Mouse (Mus musculus) ES-Bruce4 (cell line): ENCODE data around the gene Mecom.

Experiments
- CTCF ChIP-seq: IDR thresholded peaks from one replicate; pipeline ENCODE4 v1.8.1; 2011; ENCODE audit warnings: low read depth, low read length
- POLR2A ChIP-seq: IDR thresholded peaks from one replicate; pipeline ENCODE4 v1.8.1; 2011; ENCODE audit warnings: low read length; ENCODE audit not compliant: insufficient read depth

DNA sequence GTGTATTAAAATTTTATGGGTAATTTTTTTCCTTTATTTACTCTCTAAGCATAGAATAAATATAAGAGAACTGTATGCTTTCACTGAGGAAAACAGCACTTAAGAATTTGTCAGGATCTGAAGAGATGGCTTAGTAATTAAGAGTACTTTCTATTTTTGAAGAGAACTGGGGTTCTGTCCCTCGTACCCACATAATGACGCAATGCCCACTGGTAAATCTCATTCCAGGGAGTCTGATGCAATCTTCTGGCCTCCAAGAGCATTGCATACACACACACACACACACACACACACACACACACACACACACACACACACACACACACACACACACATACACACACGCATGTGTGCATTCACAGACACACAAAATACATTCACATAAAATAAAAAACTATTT lies 504.3 kb downstream of the Mecom start:
- TF ChIP-seq CTCF (no peak), POLR2A (no peak)
